Mouse (Mus musculus) heart, postnatal 0 days (tissue): ENCODE results near the gene Dhx16. TPM values are rescaled to one million over a fixed set of nuclear protein-coding genes. Genes with fewer than 3 reads are reported as not detected.

ENCODE experiments used
- ATAC-seq: fragments of 200-750 bp; cut with Nextera tagmentation; 2 replicates; pipeline ENCODE4 v1.8.0; 2017; ENCODE audit warnings: low read depth, moderate number of reproducible peaks, moderate library complexity; ENCODE audit not compliant: insufficient read depth
- DNase-seq: peaks from one replicate; pipeline ENCODE4 v3.0.0-alpha.2; 2016; ENCODE audit warnings: low spot score
- H3K27ac ChIP-seq: fragments of 300-500 bp; sonication (generic); 2 replicates; pipeline ENCODE4 v1.5.1; 2014; ENCODE audit warnings: low read depth, mild to moderate bottlenecking
- H3K27me3 ChIP-seq: fragments of 300-500 bp; sonication (generic); 2 replicates; pipeline ENCODE4 v1.6.1; 2014; ENCODE audit warnings: low read length, mixed read lengths; ENCODE audit not compliant: control insufficient read depth, insufficient read depth
- H3K36me3 ChIP-seq: fragments of 300-500 bp; sonication (generic); replicated peaks from 2 replicates; pipeline ENCODE4 v1.6.1; 2014; ENCODE audit warnings: low read length, mixed read lengths; ENCODE audit not compliant: control insufficient read depth, insufficient read depth
- H3K4me1 ChIP-seq: fragments of 300-500 bp; sonication (generic); 2 replicates; pipeline ENCODE4 v1.6.1; 2014; ENCODE audit warnings: antibody characterized with exemption; ENCODE audit not compliant: control insufficient read depth, insufficient read depth
- H3K4me2 ChIP-seq: fragments of 300-500 bp; sonication (generic); 2 replicates; pipeline ENCODE4 v1.6.1; 2014; ENCODE audit warnings: low read depth, mild to moderate bottlenecking, low read length, moderate library complexity
- H3K4me3 ChIP-seq: fragments of 300-500 bp; sonication (generic); 2 replicates; pipeline ENCODE4 v1.5.1; 2014; ENCODE audit warnings: low read depth, low read length
- H3K9ac ChIP-seq: fragments of 300-500 bp; sonication (generic); replicated peaks from 2 replicates; pipeline ENCODE4 v1.6.1; 2014; ENCODE audit warnings: low read depth, low read length, mixed read lengths
- H3K9me3 ChIP-seq: fragments of 300-500 bp; sonication (generic); replicated peaks from 2 replicates; pipeline ENCODE4 v1.6.1; 2016; ENCODE audit warnings: low read length; ENCODE audit not compliant: control insufficient read depth
- CTCF ChIP-seq: IDR thresholded peaks from 2 replicates; pipeline ENCODE4 v1.5.1; 2016; ENCODE audit warnings: antibody characterized with exemption, control low read depth, low read depth
- EP300 ChIP-seq: IDR thresholded peaks from 2 replicates; pipeline ENCODE4 v1.6.1; 2016; ENCODE audit warnings: antibody characterized with exemption, low read depth
- WGBS: fragments of 180-500 bp; shearing (Covaris S2); extraction: QIAGEN DNeasy Blood & Tissue Kit; methylation state at CpG from one replicate; pipeline ENCODE4 v1.1.7; 2014; 5-methylcytosine and 5-hydroxymethylcytosine counted together
- polyA plus RNA-seq: library from polyadenylated mRNA; unstranded; fragments of >200 nt; fragmentation: Nextera tagmentation; extraction: Ambion mirVana; gene quantifications from 2 replicates; pipeline ENCODE4 v1.2.1, GENCODE M21; 2015
- total RNA-seq: library from RNA; depleted of rRNA; stranded (reverse); fragments of >200 nt; gene quantifications from 2 replicates; pipeline ENCODE4 v1.2.3, GENCODE M21; 2014; ENCODE audit warnings: low replicate concordance

Dhx16 gene
- total and polyA plus RNA-seq, 2 experiments from 2014 or later: 15.0 to 18.2 TPM

GRCm38 (mm10) chr17:35905587-35905986, 26.0 kb downstream of the Dhx16 start:
- Histone ChIP-seq H3K4me1 (peaks cover 23% of the 10 kb centered on the region), H3K4me3 (no peak overlapping the region), H3K9ac (no peak overlapping the region), H3K4me2 (no peak overlapping the region), H3K27ac (no peak overlapping the region), H3K9me3 (no peaks in the 10 kb centered on the region), H3K27me3 (no peaks in the 10 kb centered on the region), H3K36me3 (peaks cover 18% of the 10 kb centered on the region)
- no peak for TF ChIP-seq EP300
- no peak for TF ChIP-seq CTCF
- 94% methylated on average over 1 of the region's 1 CpGs for WGBS
- DNase-seq (no peak), ATAC-seq (no peak)

- no peak overlapping the region for H3K4me3 ChIP-seq
- ATAC-seq: no peak
Measured at GRCm38 (mm10) chr17:35907609-35908008, 28.0 kb downstream of the Dhx16 start.

GRCm38 (mm10) chr17:35909186-35909918, 29.7 kb downstream of the Dhx16 start:
- H3K36me3 ChIP-seq: peaks cover 40% of the 10 kb centered on the region
- peak overlapping the region; percentile 41; the same call in 1 of the 2 replicates for H3K9ac ChIP-seq
- 23% methylated on average over 20 of the region's 20 CpGs for WGBS
- peak overlapping the region; percentile 64 for H3K4me3 ChIP-seq
- H3K27ac ChIP-seq: peak overlapping the region; percentile 78
- H3K4me1 ChIP-seq: peaks cover 10% of the 10 kb centered on the region
- no peaks in the 10 kb centered on the region for H3K9me3 ChIP-seq
- ATAC-seq (peak; percentile 25), DNase-seq (no peak)
- no peaks in the 10 kb centered on the region for H3K27me3 ChIP-seq
- TF ChIP-seq EP300 (no peak), CTCF (no peak)
- H3K4me2 ChIP-seq: peak overlapping the region; percentile 70

More at GRCm38 (mm10) chr17:35907609-35908008, 28.0 kb downstream of the Dhx16 start:
- peaks cover 22% of the 10 kb centered on the region for H3K4me1 ChIP-seq
- H3K27me3 ChIP-seq: no peaks in the 10 kb centered on the region
- no peak overlapping the region for H3K27ac ChIP-seq
- no peak overlapping the region for H3K9ac ChIP-seq
- 66% methylated on average over 2 of the region's 2 CpGs for WGBS
- H3K36me3 ChIP-seq: peaks cover 27% of the 10 kb centered on the region
- TF ChIP-seq CTCF (no peak), EP300 (no peak)
- no peak overlapping the region for H3K4me2 ChIP-seq
- no peaks in the 10 kb centered on the region for H3K9me3 ChIP-seq
- no peak for DNase-seq

GRCm38 (mm10) chr17:35909919-35910369, 30.3 kb downstream of the Dhx16 start, which contains the start of gene Atat1:
Atat1 (minus strand) TSS chr17:35910075.
- TF ChIP-seq CTCF (no peak), EP300 (peak; percentile 36; the same call in 1 of the 2 replicates)
- Histone ChIP-seq H3K4me2 (peak within 1 kb of the TSS; percentile 70), H3K9me3 (no peaks in the 10 kb centered on the region), H3K27ac (peak within 1 kb of the TSS; percentile 78), H3K4me3 (peak within 1 kb of the TSS; percentile 64), H3K9ac (peak within 1 kb of the TSS; percentile 41; the same call in 1 of the 2 replicates), H3K27me3 (no peaks in the 10 kb centered on the region), H3K36me3 (peaks cover 44% of the 10 kb centered on the region), H3K4me1 (peaks cover 9% of the 10 kb centered on the region)
- ATAC-seq: peak; percentile 88
- 3% methylated on average over 25 of the region's 25 CpGs for WGBS
- DNase-seq: peak; percentile 91

- no peaks in the 10 kb centered on the region for H3K9me3 ChIP-seq
- no peak for TF ChIP-seq EP300
- no peak for TF ChIP-seq CTCF
- H3K4me3 ChIP-seq: peak overlapping the region; percentile 91; the same call in 1 of the 2 replicates
- H3K27me3 ChIP-seq: no peaks in the 10 kb centered on the region
- no peak for ATAC-seq
- H3K36me3 ChIP-seq: peaks cover 35% of the 10 kb centered on the region
- no peak overlapping the region for H3K27ac ChIP-seq
- H3K4me1 ChIP-seq: peaks cover 16% of the 10 kb centered on the region; the same call in 1 of the 2 replicates
- H3K9ac ChIP-seq: no peak overlapping the region
- WGBS: 78% methylated on average over 6 of the region's 6 CpGs
- no peak for DNase-seq
- 0 out of 2 replicates have a peak overlapping the region, but pooled peaks have one; percentile 83 for H3K4me2 ChIP-seq
Measured at GRCm38 (mm10) chr17:35914975-35915374, 35.4 kb downstream of the Dhx16 start.
